Mouse (Mus musculus) stomach, postnatal 0 days (tissue): Measurements from ENCODE around the gene Sstr2.

Experiments used
- CTCF ChIP-seq: IDR thresholded peaks from 2 replicates; pipeline ENCODE4 v1.5.1; 2016; ENCODE audit warnings: antibody characterized with exemption, low read depth, mild to moderate bottlenecking, moderate library complexity
- EP300 ChIP-seq: optimal IDR thresholded peaks from 2 replicates; pipeline ENCODE3; 2016; ENCODE audit warnings: antibody characterized with exemption

- TF ChIP-seq CTCF (peak; percentile 11; the same call in 1 of the 2 replicates), EP300 (no peak)
Measured at GRCm38 (mm10) chr11:113645181-113645580, 26.0 kb downstream of the Sstr2 start.
